Mouse (Mus musculus) myocyte (in vitro differentiated cells): ENCODE data around the gene Rnf6. TPM values are rescaled to one million over a fixed set of nuclear protein-coding genes. Genes with fewer than 3 reads are reported as not detected.

Experiments
- H3K27me3 ChIP-seq: one replicate; pipeline ENCODE4 v1.6.1; 2011; ENCODE audit not compliant: control insufficient read depth, insufficient read depth, insufficient read length
- H3K36me3 ChIP-seq: one replicate; pipeline ENCODE4 v1.6.1; 2011; ENCODE audit not compliant: control insufficient read depth, insufficient read depth
- H3K4me2 ChIP-seq: one replicate; pipeline ENCODE4 v1.6.1; 2011; ENCODE audit warnings: low read depth, control low read depth
- H3K4me3 ChIP-seq: one replicate; pipeline ENCODE4 v1.5.1; 2011; ENCODE audit warnings: mild to moderate bottlenecking, control low read depth, moderate library complexity
- H3K79me2 ChIP-seq: one replicate; pipeline ENCODE4 v1.6.1; 2011; ENCODE audit not compliant: control insufficient read depth, insufficient read depth
- H3ac ChIP-seq: one replicate; pipeline ENCODE4 v1.6.1; 2011; ENCODE audit not compliant: control insufficient read depth, insufficient read length
- CEBPB ChIP-seq: IDR thresholded peaks from 2 replicates; pipeline ENCODE4 v1.6.1; 2011; ENCODE audit warnings: mild to moderate bottlenecking, moderate library complexity; ENCODE audit not compliant: poor library complexity, insufficient read depth, severe bottlenecking
- E2F4 ChIP-seq: IDR thresholded peaks from one replicate; pipeline ENCODE4 v1.6.1; 2011; ENCODE audit warnings: mild to moderate bottlenecking, control low read depth, moderate library complexity; ENCODE audit not compliant: insufficient read depth
- MAX ChIP-seq: IDR thresholded peaks from one replicate; pipeline ENCODE4 v1.6.1; 2011; ENCODE audit warnings: low read depth, mild to moderate bottlenecking, control low read depth
- MYOD1 ChIP-seq, 3 experiments: IDR thresholded peaks; one replicate each; pipeline ENCODE4 v1.6.1; 2011; ENCODE audit warnings: control low read depth in 2 of 3, low read depth in 2 of 3, mild to moderate bottlenecking in 2 of 3, moderate library complexity in 1 of 3; ENCODE audit not compliant: insufficient read length in 2 of 3, control insufficient read depth in 1 of 3
- MYOG ChIP-seq, 3 experiments: IDR thresholded peaks; one replicate each; pipeline ENCODE4 v1.6.1; 2011; ENCODE audit warnings: control low read depth in 2 of 3, low read depth in 2 of 3, mild to moderate bottlenecking in 2 of 3; ENCODE audit not compliant: insufficient read length in 2 of 3, control insufficient read depth in 1 of 3, insufficient read depth in 1 of 3
- POLR2A ChIP-seq: IDR thresholded peaks from one replicate; pipeline ENCODE4 v1.6.1; 2011; ENCODE audit warnings: low read depth, mild to moderate bottlenecking, control low read depth, moderate library complexity; ENCODE audit not compliant: insufficient read length
- POLR2AphosphoS2 ChIP-seq: IDR thresholded peaks from one replicate; pipeline ENCODE4 v1.6.1; 2011; ENCODE audit warnings: low read depth, control low read depth; ENCODE audit not compliant: insufficient read length
- REST ChIP-seq: IDR thresholded peaks from one replicate; pipeline ENCODE4 v1.6.1; 2011; ENCODE audit warnings: mild to moderate bottlenecking, control low read depth, moderate library complexity; ENCODE audit not compliant: insufficient read depth, insufficient read length
- SRF ChIP-seq: IDR thresholded peaks from one replicate; pipeline ENCODE4 v1.6.1; 2011; ENCODE audit warnings: low read depth; ENCODE audit not compliant: control insufficient read depth, insufficient read length
- TCF12 ChIP-seq: IDR thresholded peaks from one replicate; pipeline ENCODE4 v1.6.1; 2011; ENCODE audit warnings: mild to moderate bottlenecking, control low read depth; ENCODE audit not compliant: poor library complexity, insufficient read depth, severe bottlenecking
- TCF3 ChIP-seq: IDR thresholded peaks from one replicate; pipeline ENCODE4 v1.6.1; 2011; ENCODE audit warnings: low read depth, control low read depth; ENCODE audit not compliant: insufficient read length
- USF1 ChIP-seq: IDR thresholded peaks from one replicate; pipeline ENCODE4 v1.6.1; 2011; ENCODE audit warnings: low read depth, mild to moderate bottlenecking, control low read depth, moderate library complexity
- polyA plus RNA-seq: library from polyadenylated mRNA; unstranded; fragments of >200 nt; fragmentation: generic; extraction: Trizol; gene quantifications from one replicate; pipeline ENCODE4 v1.2.1, GENCODE M21; 2012; ENCODE audit warnings: missing spikeins

The Rnf6 gene
- polyA plus RNA-seq, 1 experiment: 17.2 TPM

DNA sequence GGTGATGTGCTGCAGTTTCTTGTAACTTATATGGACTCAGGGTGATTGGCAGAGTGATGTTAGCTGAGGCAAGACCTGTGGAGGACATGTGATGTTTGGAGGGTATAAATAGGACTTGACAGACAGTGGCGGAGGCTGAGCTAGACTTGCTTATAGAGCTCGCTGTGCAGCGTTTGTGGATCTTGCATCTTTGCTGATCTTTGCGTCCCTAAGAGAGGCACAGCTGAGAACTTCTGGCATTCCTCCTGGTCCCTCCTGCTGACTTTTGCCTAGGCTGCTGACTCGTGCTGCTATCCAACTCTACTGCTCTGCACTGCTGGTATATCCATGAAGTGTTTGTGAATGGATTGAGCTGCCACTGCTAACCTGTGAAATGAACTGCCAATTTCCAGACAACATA lies 32.3 kb upstream of the Rnf6 start:
- peaks cover 83% of the 10 kb centered on the region for H3K79me2 ChIP-seq
- no peaks in the 10 kb centered on the region for H3K36me3 ChIP-seq
- H3ac ChIP-seq: no peak overlapping the region
- H3K27me3 ChIP-seq: no peaks in the 10 kb centered on the region
- H3K4me2 ChIP-seq: no peak overlapping the region
- no peak overlapping the region for H3K4me3 ChIP-seq
- TF ChIP-seq USF1 (no peak), MAX (no peak)

GRCm38 (mm10) chr5:146251663-146252429 lies 30.5 kb upstream of the Rnf6 start:
- H3ac ChIP-seq: no peak overlapping the region
- TF ChIP-seq SRF (no peak), POLR2AphosphoS2 (no peak), POLR2A (no peak), USF1 (no peak), E2F4 (no peak), TCF12 (no peak), REST (no peak), TCF3 (no peak), CEBPB (no peak), MYOG (IDR thresholded peaks at IDR 0.05; ENCODE audit: control insufficient read depth in 1 of 3, insufficient read depth in 1 of 3, insufficient read length in 2 of 3, low read depth in 2 of 3) (no peak)
- H3K4me3 ChIP-seq: no peak overlapping the region
- H3K79me2 ChIP-seq: peaks cover 80% of the 10 kb centered on the region
- no peaks in the 10 kb centered on the region for H3K36me3 ChIP-seq
- no peak overlapping the region for H3K4me2 ChIP-seq
- no peaks in the 10 kb centered on the region for H3K27me3 ChIP-seq

GRCm38 (mm10) chr5:146250369-146251075 lies 29.2 kb upstream of the Rnf6 start:
- no peak for TF ChIP-seq MYOD1 (IDR thresholded peaks at IDR 0.05; ENCODE audit: control insufficient read depth in 1 of 3, insufficient read length in 2 of 3, low read depth in 2 of 3)
- TF ChIP-seq MYOG (IDR thresholded peaks at IDR 0.05; ENCODE audit: control insufficient read depth in 1 of 3, insufficient read depth in 1 of 3, insufficient read length in 2 of 3, low read depth in 2 of 3): no peak
- TF ChIP-seq POLR2AphosphoS2: no peak
- no peak for TF ChIP-seq E2F4
- no peak for TF ChIP-seq POLR2A
- no peak for TF ChIP-seq SRF
- no peaks in the 10 kb centered on the region for H3K36me3 ChIP-seq
- peaks cover 81% of the 10 kb centered on the region for H3K79me2 ChIP-seq
- H3K27me3 ChIP-seq: no peaks in the 10 kb centered on the region
- H3K4me3 ChIP-seq: no peak overlapping the region
- no peak overlapping the region for H3ac ChIP-seq
- H3K4me2 ChIP-seq: no peak overlapping the region

DNA sequence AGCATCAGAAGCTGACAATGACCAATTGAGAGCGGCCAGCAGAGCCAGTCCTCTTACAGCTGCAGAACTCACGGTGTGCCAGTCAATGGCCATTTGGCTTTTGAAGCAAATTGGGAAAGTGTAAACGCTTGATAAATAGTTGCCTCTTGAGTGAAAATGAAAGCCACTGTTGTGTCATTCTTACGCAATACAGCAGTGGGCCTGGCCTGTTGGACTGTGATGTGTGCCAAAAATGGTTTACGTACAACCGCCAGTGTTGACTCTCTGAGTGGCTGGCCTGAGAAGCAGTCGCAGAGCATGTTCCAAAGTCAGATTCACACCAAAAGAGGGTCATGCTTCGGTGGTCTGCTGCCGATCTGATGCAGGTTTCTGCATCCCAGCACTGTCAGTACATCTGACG lies 27.4 kb upstream of the Rnf6 start:
- H3K4me3 ChIP-seq: no peak overlapping the region
- no peak for TF ChIP-seq TCF3
- TF ChIP-seq CEBPB: peak; percentile 63; the same call in 1 of the 2 replicates

DNA sequence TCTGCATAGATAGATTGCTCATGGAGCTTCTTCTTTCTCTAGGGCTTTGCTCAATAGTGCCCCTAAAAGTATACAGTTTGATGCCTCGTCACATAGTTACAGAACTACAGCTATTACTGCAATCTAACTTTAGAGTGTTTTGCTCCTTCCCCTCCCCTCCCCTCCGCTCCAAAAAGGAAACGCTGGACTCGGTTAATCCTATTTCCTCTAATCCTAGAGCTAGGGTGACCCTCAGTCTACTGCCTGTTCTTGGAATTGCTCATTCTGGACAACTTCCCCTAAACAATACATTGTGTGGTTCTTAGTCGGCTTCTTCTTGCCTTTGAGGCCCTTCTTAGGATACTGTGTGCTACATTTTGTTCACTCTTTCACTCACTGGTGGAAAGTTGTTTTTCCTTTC lies 26.4 kb upstream of the Rnf6 start:
- Histone ChIP-seq H3K36me3 (no peaks in the 10 kb centered on the region), H3K27me3 (no peaks in the 10 kb centered on the region), H3K79me2 (peaks cover 84% of the 10 kb centered on the region), H3ac (no peak overlapping the region), H3K4me3 (no peak overlapping the region), H3K4me2 (no peak overlapping the region)
- no peak for TF ChIP-seq MAX

More for the DNA sequence above, 27.4 kb upstream of the Rnf6 start:
- Histone ChIP-seq H3ac (no peak overlapping the region), H3K27me3 (no peaks in the 10 kb centered on the region), H3K4me2 (no peak overlapping the region), H3K79me2 (peaks cover 85% of the 10 kb centered on the region), H3K36me3 (no peaks in the 10 kb centered on the region)

- Histone ChIP-seq H3K36me3 (no peaks in the 10 kb centered on the region), H3K27me3 (no peaks in the 10 kb centered on the region), H3K79me2 (peaks cover 81% of the 10 kb centered on the region), H3K4me3 (no peak overlapping the region), H3K4me2 (no peak overlapping the region), H3ac (no peak overlapping the region)
- TF ChIP-seq TCF3 (no peak), REST (no peak), MAX (no peak), CEBPB (no peak), POLR2AphosphoS2 (no peak), USF1 (no peak)
These were observed 25.0 kb upstream of the Rnf6 start for GRCm38 (mm10) chr5:146246386-146246785.
